Mouse (Mus musculus) intestine, postnatal 0 days (tissue): ENCODE data around the gene Slc13a3. TPM values are rescaled to one million over a fixed set of nuclear protein-coding genes. Genes with fewer than 3 reads are reported as not detected.
A peak's percentile ranks its signal among the peaks of the same experiment; 100 is the strongest.

Experiments
- ATAC-seq: fragments of 200-750 bp; cut with Nextera tagmentation; 2 replicates; pipeline ENCODE4 v1.8.0; 2017; ENCODE audit warnings: mild to moderate bottlenecking, moderate TSS enrichment, moderate library complexity
- H3K27ac ChIP-seq: fragments of 300-500 bp; sonication (generic); 2 replicates; pipeline ENCODE4 v1.5.1; 2014; ENCODE audit warnings: mild to moderate bottlenecking, low read depth, low read length, moderate library complexity
- H3K27me3 ChIP-seq: fragments of 300-500 bp; sonication (generic); replicated peaks from 2 replicates; pipeline ENCODE4 v1.6.1; 2014; ENCODE audit warnings: low read length, mixed read lengths; ENCODE audit not compliant: control insufficient read depth, insufficient read depth
- H3K36me3 ChIP-seq: fragments of 300-500 bp; sonication (generic); 2 replicates; pipeline ENCODE4 v1.6.1; 2014; ENCODE audit warnings: mild to moderate bottlenecking, moderate library complexity; ENCODE audit not compliant: control insufficient read depth, insufficient read depth
- H3K4me1 ChIP-seq: fragments of 300-500 bp; sonication (generic); replicated peaks from 2 replicates; pipeline ENCODE4 v1.6.1; 2014; ENCODE audit warnings: antibody characterized with exemption, low read length, mixed read lengths; ENCODE audit not compliant: control insufficient read depth, insufficient read depth
- H3K4me2 ChIP-seq: fragments of 300-500 bp; sonication (generic); replicated peaks from 2 replicates; pipeline ENCODE4 v1.6.1; 2014; ENCODE audit warnings: low read depth, mild to moderate bottlenecking, moderate library complexity
- H3K4me3 ChIP-seq: fragments of 300-500 bp; sonication (generic); 2 replicates; pipeline ENCODE4 v1.5.1; 2014; ENCODE audit warnings: low read depth, low read length
- H3K9ac ChIP-seq: fragments of 300-500 bp; sonication (generic); 2 replicates; pipeline ENCODE4 v1.6.1; 2014; ENCODE audit warnings: mild to moderate bottlenecking, low read depth, low read length
- H3K9me3 ChIP-seq: fragments of 300-500 bp; sonication (generic); 2 replicates; pipeline ENCODE4 v1.6.1; 2016; ENCODE audit warnings: mixed run types; ENCODE audit not compliant: control insufficient read depth
- CTCF ChIP-seq: sonication (generic); IDR thresholded peaks from 2 replicates; pipeline ENCODE4 v1.5.1; 2016; ENCODE audit warnings: low read depth, mild to moderate bottlenecking, control low read depth, antibody characterized with exemption, moderate library complexity
- WGBS: fragments of 180-500 bp; shearing (Covaris S2); extraction: QIAGEN DNeasy Blood & Tissue Kit; methylation state at CpG from one replicate; pipeline ENCODE4 v1.1.7; 2014; 5-methylcytosine and 5-hydroxymethylcytosine counted together
- polyA plus RNA-seq: library from polyadenylated mRNA; unstranded; fragments of >200 nt; fragmentation: Nextera tagmentation; extraction: Ambion mirVana; gene quantifications from 2 replicates; pipeline ENCODE4 v1.2.1, GENCODE M21; 2015

Slc13a3 gene
- polyA plus RNA-seq, 1 experiment from 2014 or later = not detected

- no peaks in the 10 kb centered on the region for H3K36me3 ChIP-seq
- TF ChIP-seq CTCF = no peak
- no peaks in the 10 kb centered on the region for H3K4me1 ChIP-seq
- H3K9me3 ChIP-seq = no peaks in the 10 kb centered on the region
- 44% methylated on average over 6 of the region's 6 CpGs for WGBS
- no peak overlapping the region for H3K4me2 ChIP-seq
- H3K9ac ChIP-seq = no peak overlapping the region
- no peak overlapping the region for H3K4me3 ChIP-seq
- no peak overlapping the region for H3K27ac ChIP-seq
- H3K27me3 ChIP-seq = no peaks in the 10 kb centered on the region
- ATAC-seq = no peak
Observed at GRCm38 (mm10) chr2:165484152-165484551, 11.1 kb upstream of the Slc13a3 start.

- no peak for ATAC-seq
- H3K27me3 ChIP-seq = no peaks in the 10 kb centered on the region
- no peaks in the 10 kb centered on the region for H3K9me3 ChIP-seq
- WGBS = 57% methylated on average over 8 of the region's 8 CpGs
- H3K9ac ChIP-seq = no peak overlapping the region
- H3K27ac ChIP-seq = no peak overlapping the region
- no peak for TF ChIP-seq CTCF
- H3K4me3 ChIP-seq = no peak overlapping the region
- no peaks in the 10 kb centered on the region for H3K4me1 ChIP-seq
- H3K36me3 ChIP-seq = no peaks in the 10 kb centered on the region
- H3K4me2 ChIP-seq = no peak overlapping the region
Observed at GRCm38 (mm10) chr2:165482003-165482402, 9.0 kb upstream of the Slc13a3 start.

- WGBS = 59% methylated on average over 5 of the region's 5 CpGs
- Histone ChIP-seq H3K4me2 (no peak overlapping the region), H3K4me3 (no peak overlapping the region), H3K9me3 (no peaks in the 10 kb centered on the region), H3K36me3 (no peaks in the 10 kb centered on the region), H3K27ac (no peak overlapping the region), H3K9ac (no peak overlapping the region), H3K27me3 (peaks cover 16% of the 10 kb centered on the region), H3K4me1 (no peaks in the 10 kb centered on the region)
- no peak for ATAC-seq
- TF ChIP-seq CTCF = no peak
Observed at GRCm38 (mm10) chr2:165475850-165476249, 2.8 kb upstream of the Slc13a3 start.

- Histone ChIP-seq H3K9me3 (no peaks in the 10 kb centered on the region), H3K27me3 (peaks cover 16% of the 10 kb centered on the region), H3K36me3 (no peaks in the 10 kb centered on the region), H3K27ac (no peak overlapping the region), H3K4me1 (no peaks in the 10 kb centered on the region), H3K4me3 (no peak overlapping the region), H3K4me2 (no peak overlapping the region), H3K9ac (no peak overlapping the region)
- WGBS = 74% methylated on average over 7 of the region's 7 CpGs
- ATAC-seq = no peak
- no peak for TF ChIP-seq CTCF
Observed at GRCm38 (mm10) chr2:165475412-165475811, 2.4 kb upstream of the Slc13a3 start.

- no peak overlapping the region for H3K4me3 ChIP-seq
- no peak for ATAC-seq
- no peak overlapping the region for H3K9ac ChIP-seq
- H3K27ac ChIP-seq = no peak overlapping the region
- H3K4me2 ChIP-seq = no peak overlapping the region
- H3K27me3 ChIP-seq = peaks cover 16% of the 10 kb centered on the region
- 66% methylated on average over 11 of the region's 11 CpGs for WGBS
- H3K4me1 ChIP-seq = no peaks in the 10 kb centered on the region
- no peak for TF ChIP-seq CTCF
- no peaks in the 10 kb centered on the region for H3K36me3 ChIP-seq
- no peaks in the 10 kb centered on the region for H3K9me3 ChIP-seq
Observed at GRCm38 (mm10) chr2:165471943-165472342, 1.1 kb downstream of the Slc13a3 start.

GRCm38 (mm10) chr2:165470167-165470566, 2.9 kb downstream of the Slc13a3 start:
- peak; percentile 60 for TF ChIP-seq CTCF
- Histone ChIP-seq H3K27ac (no peak overlapping the region), H3K27me3 (peaks cover 16% of the 10 kb centered on the region), H3K4me3 (no peak overlapping the region), H3K36me3 (no peaks in the 10 kb centered on the region), H3K9ac (no peak overlapping the region), H3K9me3 (no peaks in the 10 kb centered on the region), H3K4me1 (no peaks in the 10 kb centered on the region), H3K4me2 (no peak overlapping the region)
- ATAC-seq = no peak
- 21% methylated on average over 5 of the region's 5 CpGs for WGBS
